Mouse (Mus musculus) liver, postnatal 0 days (tissue): ENCODE data around the gene Il12rb1.

ENCODE experiments used
- CTCF ChIP-seq: sonication (generic); IDR thresholded peaks from 2 replicates; pipeline ENCODE4 v1.5.1; 2016; ENCODE audit warnings: antibody characterized with exemption, low read depth
- EP300 ChIP-seq: IDR thresholded peaks from 2 replicates; pipeline ENCODE4 v1.6.1; 2016; ENCODE audit warnings: antibody characterized with exemption, low read depth, mild to moderate bottlenecking

DNA sequence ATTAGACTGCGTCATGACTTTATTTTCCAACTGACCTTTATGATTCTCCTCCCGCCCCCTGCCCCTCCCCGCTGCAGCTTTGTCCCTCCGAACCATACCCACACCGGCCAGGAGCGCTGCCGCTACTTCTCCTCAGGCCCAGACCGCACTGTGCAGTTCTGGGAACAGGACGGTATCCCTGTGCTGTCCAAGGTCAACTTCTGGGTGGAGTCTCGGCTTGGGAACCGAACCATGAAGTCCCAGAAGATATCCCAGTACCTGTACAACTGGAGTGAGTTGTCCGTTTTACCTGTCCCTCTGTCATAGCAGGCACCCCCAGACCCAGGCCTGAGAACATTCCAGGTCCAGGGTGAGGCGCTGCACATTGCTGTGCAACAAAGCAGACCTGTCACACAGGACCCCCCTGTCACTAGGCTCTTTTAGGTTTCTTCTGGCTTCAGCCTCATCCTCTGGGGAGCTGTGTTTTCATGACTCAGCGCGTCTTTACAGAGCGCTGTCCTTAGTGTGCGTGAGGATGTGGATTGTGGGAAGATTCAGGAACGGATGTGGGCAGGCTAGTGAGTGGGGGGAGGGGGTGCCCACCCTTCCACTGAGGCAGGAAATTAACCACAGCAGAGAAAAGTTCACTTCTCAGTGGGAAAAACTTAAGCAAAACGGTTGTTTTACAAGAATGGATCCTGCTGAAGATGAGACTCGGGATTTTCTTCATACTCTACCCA is 2.9 kb downstream of the Il12rb1 start:
- TF ChIP-seq CTCF (no peak), EP300 (no peak)
